Mouse (Mus musculus): Measurements from ENCODE around the gene Tanc1.

DNA sequence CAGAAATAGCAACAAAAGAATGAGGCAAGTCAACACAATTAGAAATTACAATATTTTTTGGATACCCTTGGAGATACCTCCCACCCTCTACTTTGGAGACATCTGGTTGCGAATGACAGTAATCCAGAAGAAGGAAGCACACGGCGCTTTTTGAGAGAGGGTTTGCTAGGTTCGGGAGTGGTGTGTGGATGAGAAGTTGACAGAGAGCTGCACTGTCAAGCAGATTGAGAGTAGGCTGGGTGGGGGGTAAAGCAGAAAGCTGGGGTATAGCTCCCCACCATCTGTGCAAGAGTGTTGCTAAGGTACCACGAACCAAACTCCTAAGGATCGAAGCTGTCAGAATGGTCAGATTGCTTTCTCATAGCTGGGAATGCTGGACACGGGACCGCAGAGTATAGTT lies 40.0 kb downstream of the Tanc1 start:
- TF ChIP-seq GATA1 (IDR thresholded peaks at IDR 0.05; ENCODE audit: low read length) (no peak), TAL1 (IDR thresholded peaks at IDR 0.05; ENCODE audit: low read length) (no peak)
